22 mouse cellular contexts compared by ENCODE assay signal in the genomic region with DNA sequence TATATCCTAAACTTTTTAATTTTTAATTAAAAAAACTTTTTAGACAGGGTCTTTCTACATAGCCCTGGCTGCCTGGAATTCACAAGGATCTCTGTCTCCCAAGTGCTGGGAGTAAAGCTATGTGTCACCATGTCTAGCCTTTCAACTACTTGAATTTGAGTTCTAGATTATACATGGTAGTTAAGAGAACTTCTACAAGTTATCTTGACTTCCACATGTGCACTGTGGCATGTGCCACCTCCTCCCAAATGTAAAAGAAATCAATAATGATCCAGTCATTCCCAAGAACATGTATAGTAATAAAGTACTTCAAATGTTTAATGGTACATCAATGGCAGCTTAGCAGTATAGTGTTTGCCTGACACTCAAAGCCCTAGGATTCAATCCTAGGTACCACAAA. TPM values are rescaled to one million over a fixed set of nuclear protein-coding genes. Genes with fewer than 3 reads are reported as not detected.
DNase-seq lines count a peak whose midpoint lies in the region; ATAC-seq and TF ChIP-seq lines count a peak whose summit lies in the region.
"Had no signal": no experiment of that assay in that cellular context is flagged by ENCODE, and none has a peak within 500 bp of the region (broad histone marks: within the 10 kb centered on the region; RNA-seq: fewer than 3 reads in every experiment).

No protein-coding gene starts in this region.

- peak overlapping the region; percentile 75 for H3K27ac ChIP-seq in liver, embryonic 14.5 days
- no peak overlapping the region for H3K27ac ChIP-seq in liver, postnatal 0 days (ENCODE audit: low read depth)
- H3K27ac ChIP-seq: embryonic facial prominence, embryonic 12.5 days; embryonic facial prominence, embryonic 15.5 days; hindbrain, embryonic 12.5 days; hindbrain, embryonic 15.5 days had no signal

- DNase-seq in heart, adult 11 months = peak; percentile 17
- DNase-seq in heart, adult 18-20 months = no peak
- peak in 1 of 3 experiments; percentile 36 for DNase-seq in liver, embryonic 14.5 days (ENCODE audit: low read depth in 3 of 3, low spot score in 3 of 3)
- DNase-seq in liver, postnatal 0 days = no peak
- DNase-seq in left cerebral cortex, adult 18-20 months (ENCODE audit: low spot score in 2 of 2) = no peak
- no peak for DNase-seq in left cerebral cortex, postnatal 10 days (ENCODE audit: extremely low spot score in 1 of 2, low spot score in 2 of 2)
- DNase-seq in cerebellum, adult 11 months = no peak
- DNase-seq: adrenal gland, postnatal 10 days; adrenal gland, postnatal 36 days; cerebellum, adult 2 months; cerebellum, adult 9-11 months; cerebellum, postnatal 25 days; forebrain, postnatal 0 days; gastrocnemius, postnatal 25 days had no signal

- peak overlapping the region; percentile 48 for H3K4me2 ChIP-seq in liver, embryonic 14.5 days (ENCODE audit: low read depth)
- H3K4me2 ChIP-seq in liver, postnatal 0 days (ENCODE audit: low read depth, low read length) = peak overlapping the region; percentile 11; the same call in 1 of the 2 replicates
- H3K4me2 ChIP-seq: embryonic facial prominence, embryonic 12.5 days; embryonic facial prominence, embryonic 15.5 days; heart, embryonic 11.5 days; hindbrain, embryonic 12.5 days; hindbrain, embryonic 15.5 days had no signal

- TF ChIP-seq CTCF in liver, embryonic 14.5 days (IDR thresholded peaks at IDR 0.05; ENCODE audit: low read depth) = no peak
- TF ChIP-seq CTCF in liver, postnatal 0 days (IDR thresholded peaks at IDR 0.05; ENCODE audit: low read depth) = no peak

- peak overlapping the region; percentile 19; the same call in 1 of the 2 replicates for H3K9ac ChIP-seq in liver, embryonic 14.5 days (replicated peaks)
- no peak overlapping the region for H3K9ac ChIP-seq in liver, postnatal 0 days (replicated peaks)
- H3K9ac ChIP-seq: embryonic facial prominence, embryonic 12.5 days; embryonic facial prominence, embryonic 15.5 days; forebrain, postnatal 0 days; hindbrain, embryonic 12.5 days; hindbrain, embryonic 15.5 days had no signal

- peak; percentile 55 for TF ChIP-seq EP300 in liver, embryonic 14.5 days (IDR thresholded peaks at IDR 0.05; ENCODE audit: low read depth)
- TF ChIP-seq EP300 in liver, postnatal 0 days (IDR thresholded peaks at IDR 0.05; ENCODE audit: low read depth) = peak; percentile 5; the same call in 1 of the 2 replicates

- intact Hi-C loops in left cerebral cortex, postnatal 10 days (cut with DNase I) = no loop called here

- ATAC-seq in erythroid progenitor cell, adult 5-6 weeks (replicated peaks; ENCODE audit: low FRiP score, poor library complexity, severe bottlenecking) = peak; percentile 81
- peak; percentile 75 for ATAC-seq in liver, embryonic 14.5 days (ENCODE audit: insufficient read depth)
- peak; percentile 41 for ATAC-seq in liver, postnatal 0 days
- ATAC-seq: activated CD4-positive, CD25-positive, alpha-beta regulatory T cell, adult 4 months; forebrain, embryonic 14.5 days; forebrain, postnatal 0 days had no signal

- peaks cover 5% of the 10 kb centered on the region for H3K36me3 ChIP-seq in liver, embryonic 14.5 days (replicated peaks; ENCODE audit: control insufficient read depth, insufficient read depth, low read depth)
- peaks cover 4% of the 10 kb centered on the region for H3K36me3 ChIP-seq in liver, postnatal 0 days (replicated peaks; ENCODE audit: insufficient read depth, low read length)

- no peak overlapping the region for H3K4me3 ChIP-seq in liver, embryonic 14.5 days (ENCODE audit: insufficient read depth in 1 of 2, low read depth in 2 of 2, low read length in 2 of 2)
- no peak overlapping the region for H3K4me3 ChIP-seq in liver, postnatal 0 days (ENCODE audit: low read depth, low read length)
- H3K4me3 ChIP-seq: embryonic facial prominence, embryonic 12.5 days; embryonic facial prominence, embryonic 15.5 days; hindbrain, embryonic 12.5 days; hindbrain, embryonic 15.5 days had no signal

- peaks cover 38 to 45% of the 10 kb centered on the region in 2 experiments for H3K4me1 ChIP-seq in liver, embryonic 14.5 days (replicated peaks; ENCODE audit: control insufficient read depth in 2 of 2, insufficient read depth in 2 of 2, low read length in 1 of 2)
- H3K4me1 ChIP-seq in liver, postnatal 0 days (ENCODE audit: insufficient read depth) = peaks cover 24% of the 10 kb centered on the region
- H3K4me1 ChIP-seq: embryonic facial prominence, embryonic 12.5 days; embryonic facial prominence, embryonic 15.5 days had no signal

- no peaks in the 10 kb centered on the region for H3K9me3 ChIP-seq in liver, embryonic 14.5 days (ENCODE audit: control insufficient read depth, low read length)
- H3K9me3 ChIP-seq in liver, postnatal 0 days (ENCODE audit: low read length) = no peaks in the 10 kb centered on the region
- H3K9me3 ChIP-seq: embryonic facial prominence, embryonic 12.5 days; embryonic facial prominence, embryonic 15.5 days; hindbrain, embryonic 12.5 days; hindbrain, embryonic 15.5 days had no signal

- no peaks in the 10 kb centered on the region for H3K27me3 ChIP-seq in liver, embryonic 14.5 days (ENCODE audit: control insufficient read depth, insufficient read depth, low read length)
- H3K27me3 ChIP-seq in liver, postnatal 0 days (ENCODE audit: insufficient read depth, low read length) = no peaks in the 10 kb centered on the region
- H3K27me3 ChIP-seq: embryonic facial prominence, embryonic 12.5 days; embryonic facial prominence, embryonic 15.5 days; hindbrain, embryonic 12.5 days; hindbrain, embryonic 15.5 days had no signal

RNA-seq across cellular contexts. Expression of gene Rnf11, which starts 16.8 kb away (rescaled TPM):
- total RNA-seq in heart, adult 18-20 months (2021) = 100 to 1,000 TPM in 1 of 2 experiments, 10 to 100 TPM in 1; 94.8 to 102 TPM
- total RNA-seq in erythroid progenitor cell, adult 5-6 weeks (2015; ENCODE audit: low replicate concordance) = 74.2 and 78.9 TPM in 2 replicates
- 87.3 and 96.1 TPM in 2 replicates for total RNA-seq in erythroid progenitor cell, adult 5-6 weeks (2017; ENCODE audit: low replicate concordance)
- polyA plus RNA-seq in liver, embryonic 14.5 days (2012; rRNA removed) = 13.6 and 22.2 TPM in 2 replicates
- 39.1 and 40.7 TPM in 2 replicates for polyA plus RNA-seq in liver, embryonic 14.5 days (2014; fragmentation: Nextera tagmentation; extraction: Ambion mirVana)
- 34.0 and 38.4 TPM in 2 replicates for polyA plus RNA-seq in liver, postnatal 0 days (2015; fragmentation: Nextera tagmentation; extraction: Ambion mirVana)
- 100 to 1,000 TPM; 222 to 227 TPM for total RNA-seq in left cerebral cortex, adult 18-20 months (2021)
- total RNA-seq in left cerebral cortex, postnatal 10 days (2021) = 100 to 1,000 TPM; 188 to 189 TPM
